Mouse (Mus musculus) E14TG2a.4 (cell line): ENCODE results near the gene Mpeg1.

Experiments used
- CTCF ChIP-seq: conservative IDR thresholded peaks from 2 replicates; pipeline ENCODE4 v1.5.1; 2014; ENCODE audit warnings: low read length
- NANOG ChIP-seq: IDR thresholded peaks from 2 replicates; pipeline ENCODE4 v1.6.1; 2014; ENCODE audit warnings: borderline replicate concordance, low read length, mixed read lengths
- POU5F1 ChIP-seq: IDR thresholded peaks from 2 replicates; pipeline ENCODE4 v1.6.1; 2014; ENCODE audit warnings: low read length, borderline replicate concordance

GRCm38 (mm10) chr19:12483782-12484181 lies 23.2 kb downstream of the Mpeg1 start:
- no peak for TF ChIP-seq CTCF
- TF ChIP-seq NANOG = no peak
- TF ChIP-seq POU5F1 = no peak
